Mouse (Mus musculus) adrenal gland, adult 18-20 months (tissue): Measurements from ENCODE around the gene Ankrd33b. TPM values are rescaled to one million over a fixed set of nuclear protein-coding genes. Genes with fewer than 3 reads are reported as not detected.

Experiments used
- DNase-seq, 2 experiments: peaks; one replicate each; pipeline ENCODE4 v3.0.0; 2021 to 2022; ENCODE audit warnings: low spot score in 2 of 2
- total RNA-seq, 2 experiments: library from RNA; stranded (reverse); gene quantifications; 1 replicate in 1 of 2; 2 replicates in 1 of 2; pipeline ENCODE4 v1.2.3; 2021

Gene Ankrd33b
- total RNA-seq, 2 experiments from 2014 or later = 1.3 to 4.4 TPM

DNA sequence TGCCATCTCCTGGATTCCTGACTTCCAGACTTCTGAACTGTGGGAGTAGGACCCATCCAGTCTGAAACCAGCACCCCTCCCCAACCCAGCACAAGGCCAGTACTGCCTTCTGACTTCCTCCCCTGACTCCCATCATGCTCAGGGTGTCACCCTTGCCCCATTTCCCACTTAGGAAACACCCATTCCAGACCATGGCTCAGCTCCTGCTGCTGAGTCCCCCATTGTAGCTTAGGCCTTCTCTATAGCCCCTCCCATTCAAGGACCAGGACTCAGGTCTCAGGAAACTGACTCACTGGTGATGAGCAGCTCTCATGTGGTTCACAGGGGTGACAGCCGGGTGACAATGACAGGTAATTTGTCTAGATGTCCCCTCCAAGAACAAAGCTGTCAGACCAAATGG, 25.5 kb downstream of the Ankrd33b start:
- no peak for DNase-seq

- no peak for DNase-seq
These were observed 28.8 kb downstream of the Ankrd33b start for GRCm38 (mm10) chr15:31338656-31339291.

DNA sequence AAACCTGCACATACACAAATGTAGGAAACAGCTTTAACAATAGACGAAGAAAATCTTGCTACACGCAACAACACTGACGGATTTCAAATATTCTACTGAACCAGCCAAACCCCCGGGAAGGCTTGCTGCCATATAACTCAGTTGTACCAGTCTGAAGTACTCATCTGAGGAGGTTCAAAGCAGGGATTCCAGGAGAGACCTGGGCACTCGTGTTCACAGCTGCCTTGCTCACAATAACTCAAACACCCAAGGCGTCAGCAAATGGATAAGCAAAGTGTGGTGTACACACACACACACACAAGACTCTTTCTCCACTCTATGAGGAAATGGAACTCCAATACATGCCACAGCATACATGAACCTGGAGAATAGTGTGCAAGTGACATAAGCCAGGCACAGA, 29.5 kb downstream of the Ankrd33b start:
- DNase-seq = no peak

- no peak for DNase-seq
These were observed 30.3 kb downstream of the Ankrd33b start for GRCm38 (mm10) chr15:31337192-31337741.

GRCm38 (mm10) chr15:31336685-31337084, 30.8 kb downstream of the Ankrd33b start:
- no peak for DNase-seq

GRCm38 (mm10) chr15:31334829-31335228, 32.7 kb downstream of the Ankrd33b start:
- DNase-seq = no peak

DNA sequence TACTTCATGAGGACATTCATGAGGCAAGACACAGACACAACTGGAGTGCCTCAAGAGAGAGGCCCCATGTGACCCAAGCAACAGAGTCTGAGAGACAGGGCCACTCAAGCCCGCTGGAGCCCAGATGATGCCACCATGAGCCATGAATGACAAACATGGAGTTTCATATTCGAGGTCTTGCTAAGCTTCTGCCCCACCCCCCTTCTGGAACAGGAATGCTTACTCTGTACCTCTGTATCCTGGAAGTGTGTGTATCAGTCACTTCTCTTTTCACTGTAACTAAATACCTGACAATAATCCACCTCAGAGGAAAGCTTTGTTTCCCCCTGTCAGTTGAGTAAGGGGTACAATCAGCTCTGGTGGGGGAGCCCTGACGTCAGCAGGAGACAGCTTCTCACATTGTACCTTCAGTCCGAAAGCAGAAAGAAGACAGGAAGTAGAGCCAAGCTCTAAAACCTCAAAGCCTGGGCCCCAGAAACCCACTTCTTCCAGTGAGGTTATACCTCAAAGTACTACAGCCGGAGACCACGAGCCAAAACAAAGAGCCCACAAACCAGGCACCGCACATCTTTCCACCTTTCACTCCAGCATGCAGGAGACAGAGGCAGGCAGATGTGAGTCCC, 34.9 kb downstream of the Ankrd33b start:
- DNase-seq = no peak

- DNase-seq = no peak
These were observed 35.8 kb downstream of the Ankrd33b start for GRCm38 (mm10) chr15:31331742-31332141.

GRCm38 (mm10) chr15:31328082-31328614, 39.4 kb downstream of the Ankrd33b start:
- no peak for DNase-seq

- no peak for DNase-seq
These were observed 41.7 kb downstream of the Ankrd33b start for GRCm38 (mm10) chr15:31325660-31326354.

DNA sequence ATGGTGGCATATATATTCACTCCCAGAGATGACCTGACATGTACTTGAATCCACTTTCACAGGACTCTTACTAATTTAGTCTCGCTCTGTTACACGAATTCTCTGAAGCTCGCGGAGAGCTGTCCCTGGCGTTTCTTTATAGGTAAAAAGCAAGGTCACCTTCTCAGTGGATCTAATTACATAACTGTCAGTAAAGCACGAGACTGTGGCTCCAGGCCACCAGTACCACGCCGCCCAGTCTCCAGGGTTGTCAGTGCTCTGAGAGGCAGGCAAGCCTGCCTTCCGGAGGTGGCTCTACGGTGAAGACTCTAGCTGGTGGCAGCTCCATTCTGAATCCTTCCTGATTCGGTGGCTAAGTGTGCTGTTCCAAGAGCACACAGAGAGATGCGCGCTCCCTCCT, 43.0 kb downstream of the Ankrd33b start:
- DNase-seq = no peak

- no peak for DNase-seq
These were observed 43.8 kb downstream of the Ankrd33b start for GRCm38 (mm10) chr15:31323684-31324083.

GRCm38 (mm10) chr15:31320598-31321377, 46.7 kb downstream of the Ankrd33b start:
- DNase-seq = no peak

GRCm38 (mm10) chr15:31319046-31319445, 48.5 kb downstream of the Ankrd33b start:
- DNase-seq = no peak

GRCm38 (mm10) chr15:31318158-31318955, 49.2 kb downstream of the Ankrd33b start:
- no peak for DNase-seq

- no peak for DNase-seq
These were observed 50.3 kb downstream of the Ankrd33b start for GRCm38 (mm10) chr15:31317056-31317805.

GRCm38 (mm10) chr15:31315630-31316231, 51.8 kb downstream of the Ankrd33b start:
- peak; percentile 80 to 82 for DNase-seq

DNA sequence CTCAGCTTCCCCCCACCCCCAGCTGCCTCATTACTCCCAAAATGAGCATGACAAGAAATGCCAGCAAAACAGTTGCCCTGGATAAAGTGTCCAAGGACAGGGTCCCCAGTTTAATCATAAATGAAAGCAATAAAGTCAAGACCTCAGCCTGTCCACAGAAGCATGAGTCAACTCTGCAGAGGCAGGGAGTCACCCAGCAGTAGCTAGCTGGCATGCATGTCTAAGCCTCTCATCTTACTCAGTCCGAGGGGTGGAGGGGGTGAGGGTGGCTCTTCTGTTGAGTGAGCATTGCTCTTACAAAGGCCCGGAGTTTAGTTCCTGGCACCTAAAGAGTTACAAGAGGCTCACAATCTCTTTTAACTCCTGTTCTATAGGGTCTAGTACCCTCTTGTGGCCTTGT, 55.5 kb downstream of the Ankrd33b start:
- no peak for DNase-seq

DNA sequence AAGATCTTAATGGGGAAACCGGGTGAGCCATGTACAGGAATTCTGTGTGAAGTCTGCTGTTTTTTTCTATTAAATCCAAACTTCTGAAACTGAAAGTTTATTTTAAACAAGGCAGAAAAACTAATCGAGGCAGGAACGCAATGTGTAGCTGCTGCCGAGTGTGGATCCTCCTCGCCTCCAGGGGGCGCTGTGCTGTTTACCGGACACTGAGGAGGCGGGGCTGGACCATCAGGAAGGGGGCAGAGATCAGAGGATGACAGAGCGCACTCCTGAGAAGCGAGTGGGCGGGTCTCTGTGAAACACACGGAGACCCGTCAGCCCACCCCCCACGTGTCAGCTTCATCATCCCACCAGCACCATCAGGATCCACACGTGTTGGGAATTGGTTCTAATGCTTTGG, 58.0 kb downstream of the Ankrd33b start:
- no peak for DNase-seq
